Mouse (Mus musculus) midbrain, embryonic 11.5 days (tissue): ENCODE data around the gene 4930451I11Rik. TPM values are rescaled to one million over a fixed set of nuclear protein-coding genes. Genes with fewer than 3 reads are reported as not detected.

Experiments used
- ATAC-seq: fragments of 200-750 bp; cut with Nextera tagmentation; 2 replicates; pipeline ENCODE4 v1.8.0; 2017; ENCODE audit warnings: moderate TSS enrichment, moderate library complexity; ENCODE audit not compliant: low FRiP score
- DNase-seq: peaks from one replicate; pipeline ENCODE4 v3.0.0; 2015; ENCODE audit warnings: low spot score; ENCODE audit errors: missing footprints
- H3K27ac ChIP-seq: fragments of 300-500 bp; sonication (generic); 2 replicates; pipeline ENCODE4 v1.5.1; 2014; ENCODE audit warnings: low read depth, low read length
- H3K27me3 ChIP-seq: fragments of 300-500 bp; sonication (generic); 2 replicates; pipeline ENCODE4 v1.6.1; 2014; ENCODE audit warnings: mild to moderate bottlenecking, low read length, moderate library complexity, mixed read lengths; ENCODE audit not compliant: control insufficient read depth, insufficient read depth
- H3K36me3 ChIP-seq: fragments of 300-500 bp; sonication (generic); 2 replicates; pipeline ENCODE4 v1.6.1; 2014; ENCODE audit warnings: mild to moderate bottlenecking, low read length, moderate library complexity, mixed read lengths; ENCODE audit not compliant: control insufficient read depth, insufficient read depth
- H3K4me1 ChIP-seq: fragments of 300-500 bp; sonication (generic); 2 replicates; pipeline ENCODE4 v1.6.1; 2014; ENCODE audit warnings: low read length; ENCODE audit not compliant: control insufficient read depth, insufficient read depth
- H3K4me2 ChIP-seq: fragments of 300-500 bp; sonication (generic); 2 replicates; pipeline ENCODE4 v1.6.1; 2014; ENCODE audit warnings: mild to moderate bottlenecking, moderate library complexity
- H3K4me3 ChIP-seq: fragments of 300-500 bp; sonication (generic); 2 replicates; pipeline ENCODE4 v1.5.1; 2014; ENCODE audit warnings: low read depth, low read length
- H3K9ac ChIP-seq: fragments of 300-500 bp; sonication (generic); 2 replicates; pipeline ENCODE4 v1.6.1; 2014; ENCODE audit warnings: low read length
- H3K9me3 ChIP-seq: fragments of 300-500 bp; sonication (generic); 2 replicates; pipeline ENCODE4 v1.6.1; 2016; ENCODE audit warnings: low read length; ENCODE audit not compliant: control insufficient read depth
- WGBS: fragments of 180-500 bp; shearing (Covaris S2); extraction: QIAGEN DNeasy Blood & Tissue Kit; methylation state at CpG from one replicate; pipeline ENCODE4 v1.1.7; 2014; 5-methylcytosine and 5-hydroxymethylcytosine counted together
- polyA plus RNA-seq: library from polyadenylated mRNA; unstranded; fragments of >200 nt; fragmentation: Nextera tagmentation; extraction: Ambion mirVana; gene quantifications from 2 replicates; pipeline ENCODE4 v1.2.1, GENCODE M21; 2014

Gene 4930451I11Rik
- polyA plus RNA-seq, 1 experiment from 2014 or later = not detected

DNA sequence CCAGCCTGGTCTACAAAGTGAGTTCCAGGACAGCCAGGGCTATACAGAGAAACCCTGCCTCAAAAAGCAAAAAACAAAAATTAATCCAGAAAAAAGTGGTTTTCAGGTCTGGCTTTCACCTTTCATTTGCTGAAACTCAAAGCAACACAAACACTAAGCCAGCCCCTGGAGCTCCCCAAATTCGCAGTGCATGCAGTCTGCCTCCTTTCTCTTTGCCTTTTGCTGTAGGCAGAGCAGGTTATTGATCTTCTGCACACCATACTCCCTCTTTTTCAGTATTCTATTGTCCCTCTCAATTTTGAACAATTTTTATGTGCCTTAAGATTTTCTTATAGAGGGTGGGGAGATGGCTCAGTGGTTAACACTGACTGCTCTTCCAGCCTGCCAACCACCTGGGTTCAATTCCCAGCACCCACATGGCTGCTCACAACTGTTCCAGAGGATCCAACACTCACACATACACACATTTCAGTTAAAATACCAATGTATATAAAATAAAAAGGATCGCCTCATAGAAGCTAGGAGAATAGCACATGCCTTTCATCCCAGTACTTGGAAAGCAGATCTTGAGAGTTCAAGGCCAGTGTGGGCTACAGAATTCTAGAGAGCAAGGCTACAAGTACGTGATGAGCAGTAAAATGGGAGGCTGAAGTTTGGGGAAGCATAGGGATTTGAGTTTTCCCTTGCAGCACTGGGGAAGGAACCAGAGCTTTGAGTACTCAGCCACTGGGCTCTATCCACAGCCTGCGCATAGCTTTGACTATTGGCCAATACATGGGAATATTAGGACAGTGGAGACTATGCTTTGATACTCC, 37.8 kb downstream of the 4930451I11Rik start:
- no peaks in the 10 kb centered on the region for H3K27me3 ChIP-seq
- H3K9me3 ChIP-seq = no peaks in the 10 kb centered on the region
- H3K27ac ChIP-seq = no peak overlapping the region
- no peak overlapping the region for H3K4me2 ChIP-seq
- WGBS = 74% methylated on average over 4 of the region's 4 CpGs
- no peak for DNase-seq
- peaks cover 28% of the 10 kb centered on the region for H3K4me1 ChIP-seq
- no peak overlapping the region for H3K9ac ChIP-seq
- no peak for ATAC-seq
- no peak overlapping the region for H3K4me3 ChIP-seq
- H3K36me3 ChIP-seq = peaks cover 13% of the 10 kb centered on the region

- H3K4me3 ChIP-seq = peak overlapping the region; percentile 96
- no peaks in the 10 kb centered on the region for H3K9me3 ChIP-seq
- H3K27ac ChIP-seq = peak overlapping the region; percentile 45; the same call in 1 of the 2 replicates
- H3K36me3 ChIP-seq = peaks cover 19% of the 10 kb centered on the region
- 33% methylated on average over 11 of the region's 11 CpGs for WGBS
- DNase-seq (no peak), ATAC-seq (peak; percentile 38)
- H3K9ac ChIP-seq = peak overlapping the region; percentile 91
- peak overlapping the region; percentile 54 for H3K4me2 ChIP-seq
- no peaks in the 10 kb centered on the region for H3K27me3 ChIP-seq
- H3K4me1 ChIP-seq = peaks cover 21% of the 10 kb centered on the region
These were observed 38.6 kb downstream of the 4930451I11Rik start for GRCm38 (mm10) chr7:126792721-126793443.

GRCm38 (mm10) chr7:126791851-126792720, 39.4 kb downstream of the 4930451I11Rik start, which contains the start of gene Ppp4c:
TSS of gene Ppp4c (minus strand) at chr7:126792496.
- peaks cover 13% of the 10 kb centered on the region for H3K4me1 ChIP-seq
- WGBS = under 1% methylated on average over 83 of the region's 83 CpGs

GRCm38 (mm10) chr7:126789141-126789540, 42.3 kb downstream of the 4930451I11Rik start:
- Histone ChIP-seq H3K4me1 (peaks cover 13% of the 10 kb centered on the region), H3K27ac (no peak overlapping the region), H3K9ac (no peak overlapping the region), H3K27me3 (no peaks in the 10 kb centered on the region), H3K4me3 (no peak overlapping the region), H3K4me2 (no peak overlapping the region), H3K36me3 (peaks cover 34% of the 10 kb centered on the region), H3K9me3 (no peaks in the 10 kb centered on the region)
- DNase-seq (no peak), ATAC-seq (no peak)
- WGBS = 90% methylated on average over 4 of the region's 4 CpGs

More at GRCm38 (mm10) chr7:126791851-126792720, 39.4 kb downstream of the 4930451I11Rik start, which contains the start of gene Ppp4c:
- Histone ChIP-seq H3K9me3 (no peaks in the 10 kb centered on the region), H3K9ac (peak within 1 kb of the TSS; percentile 91), H3K36me3 (peaks cover 25% of the 10 kb centered on the region), H3K4me2 (peak within 1 kb of the TSS; percentile 61), H3K27me3 (no peaks in the 10 kb centered on the region), H3K27ac (peak within 1 kb of the TSS; percentile 93), H3K4me3 (peak within 1 kb of the TSS; percentile 96)
- ATAC-seq (peak; percentile 96), DNase-seq (peak; percentile 100)

DNA sequence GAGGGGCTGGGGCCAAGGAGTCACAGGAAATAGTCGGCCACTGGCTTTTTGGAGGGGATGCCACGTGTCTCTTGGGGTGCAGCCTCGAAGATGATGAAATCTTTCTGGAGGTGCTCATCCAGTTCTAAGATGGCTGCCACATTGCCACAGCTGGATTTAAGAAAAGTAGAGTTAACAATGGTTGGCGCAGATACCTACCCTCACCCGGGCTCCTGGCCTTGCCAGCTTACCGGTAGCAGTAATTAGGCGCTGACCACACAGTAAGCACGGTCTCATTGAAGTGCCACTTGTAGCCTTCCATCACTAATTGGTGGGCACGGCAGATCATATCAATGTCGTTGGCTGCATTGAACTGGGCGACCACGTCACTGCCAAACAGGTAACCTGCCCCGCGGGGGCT, 45.3 kb downstream of the 4930451I11Rik start:
- peaks cover 34% of the 10 kb centered on the region for H3K36me3 ChIP-seq

GRCm38 (mm10) chr7:126785056-126785455, 46.4 kb downstream of the 4930451I11Rik start:
- H3K4me1 ChIP-seq = peaks cover 10% of the 10 kb centered on the region
- WGBS = 86% methylated on average over 4 of the region's 4 CpGs
- H3K27me3 ChIP-seq = no peaks in the 10 kb centered on the region
- no peak for ATAC-seq
- H3K9me3 ChIP-seq = no peaks in the 10 kb centered on the region
- H3K27ac ChIP-seq = no peak overlapping the region
- peak; percentile 85 for DNase-seq
- peaks cover 34% of the 10 kb centered on the region for H3K36me3 ChIP-seq
- no peak overlapping the region for H3K4me2 ChIP-seq
- H3K9ac ChIP-seq = no peak overlapping the region
- H3K4me3 ChIP-seq = no peak overlapping the region

More for the DNA sequence above, 45.3 kb downstream of the 4930451I11Rik start:
- Histone ChIP-seq H3K9me3 (no peaks in the 10 kb centered on the region), H3K27ac (no peak overlapping the region), H3K4me2 (no peak overlapping the region), H3K27me3 (no peaks in the 10 kb centered on the region), H3K9ac (no peak overlapping the region), H3K4me1 (peaks cover 9% of the 10 kb centered on the region), H3K4me3 (no peak overlapping the region)
- WGBS = 93% methylated on average over 14 of the region's 14 CpGs
- ATAC-seq = no peak
- DNase-seq = peak; percentile 54

DNA sequence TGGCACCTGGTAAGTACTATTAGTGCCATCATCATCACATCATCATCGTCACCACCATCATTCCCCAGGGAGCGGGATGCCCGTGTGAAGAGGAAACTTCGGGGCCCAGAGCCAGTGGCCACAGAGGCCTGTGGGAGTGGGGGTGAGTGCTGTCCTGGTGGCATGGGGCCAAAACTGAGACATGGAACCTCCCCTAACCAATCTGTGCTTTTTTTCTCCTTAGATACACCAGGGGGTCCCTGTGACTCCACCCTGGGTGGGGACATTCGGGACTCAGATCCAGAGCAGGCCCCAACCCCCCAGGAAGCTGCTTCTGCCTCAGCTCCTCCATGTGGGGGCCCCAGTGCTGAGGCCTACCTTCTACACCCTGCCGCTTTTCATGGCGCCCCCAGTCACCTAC, 47.0 kb downstream of the 4930451I11Rik start:
- DNase-seq (no peak), ATAC-seq (no peak)
- Histone ChIP-seq H3K9ac (no peak overlapping the region), H3K4me2 (no peak overlapping the region), H3K9me3 (no peaks in the 10 kb centered on the region), H3K4me1 (peaks cover 15% of the 10 kb centered on the region), H3K27ac (no peak overlapping the region), H3K36me3 (peaks cover 34% of the 10 kb centered on the region), H3K27me3 (no peaks in the 10 kb centered on the region), H3K4me3 (no peak overlapping the region)
- 93% methylated on average over 7 of the region's 7 CpGs for WGBS

GRCm38 (mm10) chr7:126782693-126783092, 48.7 kb downstream of the 4930451I11Rik start:
- peaks cover 16% of the 10 kb centered on the region for H3K4me1 ChIP-seq
- DNase-seq = no peak
- H3K4me2 ChIP-seq = no peak overlapping the region
- no peak overlapping the region for H3K9ac ChIP-seq
- 82% methylated on average over 13 of the region's 13 CpGs for WGBS
- no peaks in the 10 kb centered on the region for H3K27me3 ChIP-seq
- no peak overlapping the region for H3K27ac ChIP-seq
- H3K9me3 ChIP-seq = no peaks in the 10 kb centered on the region
- H3K36me3 ChIP-seq = peaks cover 23% of the 10 kb centered on the region
- no peak for ATAC-seq
- no peak overlapping the region for H3K4me3 ChIP-seq
